Mouse (Mus musculus) kidney, adult 2 months (tissue): Measurements from ENCODE around the gene Prkd3. TPM values are rescaled to one million over a fixed set of nuclear protein-coding genes. Genes with fewer than 3 reads are reported as not detected.

ENCODE experiments used
- DNase-seq: peaks from one replicate; pipeline ENCODE4 v3.0.0; 2021
- H3K27ac ChIP-seq: fragments of 200-500 bp; 2 replicates; pipeline ENCODE4 v1.5.1; 2012; ENCODE audit warnings: low read depth, low read length, control low read depth, inconsistent platforms; ENCODE audit not compliant: insufficient read depth
- H3K27me3 ChIP-seq: fragments of 200-500 bp; replicated peaks from 2 replicates; pipeline ENCODE4 v1.6.1; 2012; ENCODE audit warnings: mild to moderate bottlenecking, moderate library complexity, low read length, inconsistent platforms; ENCODE audit not compliant: control insufficient read depth, insufficient read depth
- H3K36me3 ChIP-seq: fragments of 200-500 bp; 2 replicates; pipeline ENCODE4 v1.6.1; 2012; ENCODE audit warnings: mild to moderate bottlenecking, moderate library complexity, low read length, inconsistent platforms; ENCODE audit not compliant: control insufficient read depth, insufficient read depth
- H3K4me1 ChIP-seq: fragments of 200-500 bp; 2 replicates; pipeline ENCODE4 v1.6.1; 2011; ENCODE audit warnings: low read length; ENCODE audit not compliant: control insufficient read depth, insufficient read depth
- H3K4me3 ChIP-seq: fragments of 200-500 bp; 2 replicates; pipeline ENCODE4 v1.5.1; 2011; ENCODE audit warnings: mild to moderate bottlenecking, low read depth, low read length, control low read depth; ENCODE audit not compliant: insufficient read depth
- CTCF ChIP-seq: fragments of 200-500 bp; conservative IDR thresholded peaks from 2 replicates; pipeline ENCODE4 v1.5.1; 2011; ENCODE audit warnings: low read depth, mild to moderate bottlenecking, control low read depth, low read length, moderate library complexity, mixed read lengths; ENCODE audit not compliant: insufficient read depth, insufficient read length
- POLR2A ChIP-seq: fragments of 200-500 bp; IDR thresholded peaks from one replicate; pipeline ENCODE4 v1.6.1; 2011; ENCODE audit warnings: low read depth, low read length, control low read depth
- WGBS: fragments of 180-500 bp; shearing (Covaris S2); methylation state at CpG from one replicate; pipeline ENCODE4 v1.1.7; 2018; 5-methylcytosine and 5-hydroxymethylcytosine counted together
- polyA plus RNA-seq: library from polyadenylated mRNA; depleted of rRNA; stranded (reverse); fragments of >200 nt; gene quantifications from 2 replicates; pipeline ENCODE4 v1.2.3, GENCODE M21; 2012

Gene Prkd3
- polyA plus RNA-seq, 1 experiment: 10.3 TPM

DNA sequence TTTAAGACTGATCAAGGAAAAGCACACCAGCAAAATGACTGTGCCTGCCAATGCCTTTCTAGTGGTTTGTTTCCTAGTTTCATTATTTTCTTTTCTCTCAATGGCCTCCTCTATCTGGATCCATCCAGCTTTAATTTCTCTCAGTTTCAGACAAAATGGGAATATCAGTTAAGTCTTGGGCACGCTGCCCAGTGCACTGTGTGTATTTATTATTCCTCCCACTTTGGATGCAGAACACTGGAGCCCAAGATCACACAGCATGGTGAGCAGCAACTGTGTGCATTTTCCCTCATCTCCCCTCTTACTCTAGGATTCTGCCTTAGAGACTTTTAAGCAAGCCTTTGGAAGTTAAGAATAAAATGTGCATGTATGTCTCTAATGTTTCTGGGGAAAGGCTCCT, 56.2 kb downstream of the Prkd3 start:
- H3K36me3 ChIP-seq: no peaks in the 10 kb centered on the region; the same call in none of the 2 replicates
- no peak for DNase-seq

DNA sequence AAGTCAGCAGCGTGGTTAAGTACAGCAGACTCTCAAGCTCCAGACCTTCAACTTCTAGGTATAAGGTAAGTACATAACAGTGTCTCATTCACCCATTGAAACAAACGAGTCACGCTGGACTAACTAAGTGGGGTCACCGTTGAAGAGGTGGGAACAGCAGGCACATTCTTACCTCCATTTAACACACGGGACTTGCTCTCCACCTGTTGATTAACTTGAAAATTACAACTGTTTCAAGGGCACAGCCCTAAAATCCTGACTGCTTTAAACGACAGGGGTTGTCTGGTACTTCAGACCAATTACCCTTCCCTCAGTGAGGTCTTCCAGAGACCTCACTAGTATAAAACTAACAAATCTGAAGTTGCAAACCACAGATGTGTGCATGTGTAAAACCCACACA, 61.1 kb downstream of the Prkd3 start:
- Histone ChIP-seq H3K4me1 (no peaks in the 10 kb centered on the region), H3K27ac (no peak overlapping the region), H3K4me3 (no peak overlapping the region), H3K36me3 (peaks cover 3% of the 10 kb centered on the region), H3K27me3 (no peaks in the 10 kb centered on the region)
- TF ChIP-seq POLR2A (no peak), CTCF (no peak)
- 58% methylated on average over 6 of the region's 6 CpGs for WGBS
- DNase-seq: no peak

More for the DNA sequence above, 56.2 kb downstream of the Prkd3 start:
- H3K27ac ChIP-seq: no peak overlapping the region
- WGBS: 84% methylated on average over 1 of the region's 1 CpGs
- no peaks in the 10 kb centered on the region for H3K4me1 ChIP-seq
- no peak for TF ChIP-seq POLR2A
- TF ChIP-seq CTCF: no peak
- H3K27me3 ChIP-seq: no peaks in the 10 kb centered on the region
- no peak overlapping the region for H3K4me3 ChIP-seq

DNA sequence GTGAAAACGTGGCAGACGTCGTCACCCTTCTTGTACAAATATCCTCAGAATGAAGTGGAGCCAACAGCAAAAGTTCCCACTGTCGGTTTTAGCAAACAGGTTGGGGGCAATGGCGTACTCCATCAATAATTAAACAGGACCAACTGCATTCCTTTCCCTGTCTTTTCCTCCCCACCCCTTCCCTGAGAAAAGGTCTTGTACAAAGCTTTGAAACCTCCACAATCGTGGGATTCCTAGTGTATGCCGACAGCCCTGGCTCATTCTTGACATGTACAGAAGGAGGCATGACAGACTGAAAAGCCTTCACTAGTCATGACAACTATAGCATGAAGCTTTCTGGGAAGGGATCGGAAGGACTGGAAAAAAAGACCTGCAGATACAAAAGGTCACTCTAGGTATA, 67.4 kb downstream of the Prkd3 start:
- Histone ChIP-seq H3K36me3 (peaks cover 8% of the 10 kb centered on the region), H3K4me1 (no peaks in the 10 kb centered on the region), H3K27ac (no peak overlapping the region), H3K27me3 (no peaks in the 10 kb centered on the region), H3K4me3 (no peak overlapping the region)
- no peak for DNase-seq
- TF ChIP-seq POLR2A (no peak), CTCF (no peak)
- 53% methylated on average over 8 of the region's 8 CpGs for WGBS

DNA sequence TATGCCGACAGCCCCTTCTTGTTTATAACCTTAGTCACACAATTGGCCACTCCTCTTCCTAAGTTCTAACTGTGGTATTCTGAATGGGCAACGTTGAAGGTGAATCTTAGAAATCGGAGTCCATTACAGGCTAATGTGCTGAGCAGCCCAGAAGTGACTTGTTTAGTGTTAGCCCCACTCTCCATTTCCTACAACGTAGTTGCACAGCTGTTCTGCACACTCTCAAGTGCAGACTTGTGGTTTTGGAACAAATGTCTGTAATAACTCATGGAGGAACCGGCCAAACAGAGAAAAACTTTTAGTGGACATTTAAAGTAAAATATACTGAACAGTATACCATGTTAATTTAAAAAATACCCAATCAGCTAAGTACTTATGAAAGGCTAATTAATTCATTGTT, 68.5 kb downstream of the Prkd3 start:
- DNase-seq: no peak
- no peaks in the 10 kb centered on the region for H3K27me3 ChIP-seq
- TF ChIP-seq CTCF: no peak
- TF ChIP-seq POLR2A: no peak
- no peaks in the 10 kb centered on the region for H3K4me1 ChIP-seq
- H3K4me3 ChIP-seq: no peak overlapping the region
- no peak overlapping the region for H3K27ac ChIP-seq
- WGBS: 83% methylated on average over 5 of the region's 5 CpGs
- peaks cover 8% of the 10 kb centered on the region for H3K36me3 ChIP-seq

DNA sequence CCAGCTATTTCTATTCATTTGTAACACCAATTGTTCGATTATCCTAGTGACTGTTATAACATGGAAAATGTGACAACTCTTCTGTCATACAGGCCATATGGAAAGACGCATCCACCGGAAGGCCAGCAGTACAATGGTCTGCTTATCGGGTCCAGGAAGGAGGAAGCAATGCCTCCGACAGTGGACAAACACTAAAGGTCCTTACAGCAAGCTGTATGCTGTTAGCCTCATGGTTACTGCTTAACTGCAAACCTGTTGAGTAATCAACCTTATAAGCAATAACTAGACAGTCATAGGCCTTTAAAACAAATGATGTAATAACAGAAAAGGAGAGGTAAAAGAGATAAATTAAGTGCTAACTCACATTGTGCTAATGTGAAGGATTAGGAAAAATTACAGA, 69.4 kb downstream of the Prkd3 start:
- H3K36me3 ChIP-seq: peaks cover 10% of the 10 kb centered on the region
- no peak overlapping the region for H3K4me3 ChIP-seq
- H3K27ac ChIP-seq: no peak overlapping the region
- no peak for DNase-seq
- WGBS: 92% methylated on average over 5 of the region's 5 CpGs
- no peaks in the 10 kb centered on the region for H3K27me3 ChIP-seq
- no peaks in the 10 kb centered on the region for H3K4me1 ChIP-seq
- TF ChIP-seq POLR2A (no peak), CTCF (no peak)

DNA sequence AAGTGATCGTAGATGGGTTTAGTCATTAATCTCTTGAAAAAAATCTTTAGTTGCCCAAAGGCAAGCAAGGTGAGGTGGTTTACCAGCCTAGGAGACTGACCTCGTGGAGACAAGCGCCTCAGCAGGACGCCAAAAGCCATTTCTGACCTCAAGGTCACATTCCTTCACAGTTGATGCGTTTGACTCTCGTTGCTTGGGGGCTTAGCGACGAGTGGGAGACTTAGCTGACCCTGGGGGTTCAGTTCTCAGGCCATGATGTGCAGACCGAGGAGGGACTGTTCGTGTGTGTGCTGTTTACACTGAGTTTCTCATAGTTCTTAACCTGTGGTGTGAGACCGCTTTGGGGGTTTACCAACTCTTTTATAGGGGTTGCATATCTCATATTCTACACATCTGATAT, 78.0 kb downstream of the Prkd3 start:
- 37% methylated on average over 11 of the region's 11 CpGs for WGBS
- H3K4me1 ChIP-seq: 0 out of 2 replicates have a peak, but pooled peaks cover 2% of the 10 kb centered on the region
- no peak for TF ChIP-seq CTCF
- no peak for TF ChIP-seq POLR2A
- H3K27me3 ChIP-seq: no peaks in the 10 kb centered on the region
- H3K4me3 ChIP-seq: no peak overlapping the region
- DNase-seq: peak; percentile 11
- H3K27ac ChIP-seq: 0 out of 2 replicates have a peak overlapping the region, but pooled peaks have one; percentile 3
- H3K36me3 ChIP-seq: peaks cover 2% of the 10 kb centered on the region; the same call in 1 of the 2 replicates

DNA sequence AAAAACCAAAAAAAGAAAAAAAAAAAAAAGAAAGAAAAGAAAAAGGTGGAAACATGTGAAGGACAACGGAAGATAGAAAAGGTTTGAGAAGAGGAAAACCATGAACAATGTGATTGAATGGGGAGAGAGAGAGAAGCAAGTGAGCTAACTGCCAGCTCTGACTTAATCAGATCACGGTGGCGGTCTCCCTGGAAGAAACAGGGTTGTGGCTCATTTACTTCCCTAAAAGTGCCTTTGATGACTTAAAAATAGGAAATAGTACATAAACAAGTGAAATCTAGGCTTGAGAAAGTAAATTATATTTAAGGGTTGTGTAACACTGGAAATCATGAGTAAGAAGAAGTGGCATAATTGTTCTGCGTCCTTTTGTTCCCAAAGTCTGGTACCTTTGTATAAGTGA, 81.7 kb downstream of the Prkd3 start:
- TF ChIP-seq CTCF (no peak), POLR2A (no peak)
- H3K27me3 ChIP-seq: no peaks in the 10 kb centered on the region
- peaks cover 1% of the 10 kb centered on the region; the same call in 1 of the 2 replicates for H3K36me3 ChIP-seq
- no peak overlapping the region for H3K27ac ChIP-seq
- peaks cover 5% of the 10 kb centered on the region; the same call in 1 of the 2 replicates for H3K4me1 ChIP-seq
- DNase-seq: no peak
- 88% methylated on average over 4 of the region's 4 CpGs for WGBS
- no peak overlapping the region for H3K4me3 ChIP-seq
